Mouse (Mus musculus): Measurements from ENCODE around the gene Dusp18.
"Not testable (repeated sequence)": the region's sequence is repeated elsewhere in the genome, so short reads cannot be mapped to it uniquely, and the experiment has no call there.

The Dusp18 gene

DNA sequence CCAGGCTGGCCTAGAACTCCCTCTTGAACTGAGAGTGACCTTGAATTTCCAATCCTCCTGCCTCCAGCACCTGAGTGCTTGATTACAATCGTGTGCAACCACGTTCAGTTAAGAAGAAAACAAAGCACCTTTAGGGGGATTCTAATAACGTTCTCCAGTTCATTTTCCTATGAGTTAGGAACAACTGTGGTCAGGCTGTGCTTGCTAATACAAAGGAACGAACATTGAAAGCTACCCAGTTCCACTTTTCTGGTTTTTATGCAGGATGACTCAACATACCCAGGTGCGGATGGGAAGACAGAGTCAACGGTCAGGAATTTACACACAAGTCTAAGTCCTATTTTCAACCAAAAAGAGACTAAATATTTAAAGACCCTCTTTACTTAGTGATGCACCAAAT is 1.1 kb upstream of the Dusp18 start:
- no peak for DNase-seq (ENCODE audit: low spot score in 2 of 2)

DNA sequence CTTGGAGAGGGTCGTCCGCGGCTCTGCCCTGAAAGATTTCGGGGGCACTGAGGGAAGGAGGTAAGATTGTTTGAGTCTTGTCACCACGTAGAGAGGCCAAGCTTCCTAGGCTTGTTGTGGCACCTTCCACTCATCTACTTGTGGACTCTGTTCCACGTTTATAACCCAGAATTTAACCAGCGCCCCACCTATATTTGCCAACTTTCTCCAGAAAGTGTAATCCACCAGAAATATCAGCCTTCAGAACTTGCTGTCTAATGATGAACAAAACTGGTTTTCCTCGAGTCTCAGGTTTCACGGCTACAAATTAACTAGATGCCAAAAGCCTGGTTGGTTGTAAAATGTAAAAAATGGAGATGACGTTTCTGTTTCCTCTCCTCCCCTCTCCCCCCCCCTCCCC is 418 bp downstream of the Dusp18 start:
- no peak for DNase-seq (ENCODE audit: low spot score in 2 of 2)

DNA sequence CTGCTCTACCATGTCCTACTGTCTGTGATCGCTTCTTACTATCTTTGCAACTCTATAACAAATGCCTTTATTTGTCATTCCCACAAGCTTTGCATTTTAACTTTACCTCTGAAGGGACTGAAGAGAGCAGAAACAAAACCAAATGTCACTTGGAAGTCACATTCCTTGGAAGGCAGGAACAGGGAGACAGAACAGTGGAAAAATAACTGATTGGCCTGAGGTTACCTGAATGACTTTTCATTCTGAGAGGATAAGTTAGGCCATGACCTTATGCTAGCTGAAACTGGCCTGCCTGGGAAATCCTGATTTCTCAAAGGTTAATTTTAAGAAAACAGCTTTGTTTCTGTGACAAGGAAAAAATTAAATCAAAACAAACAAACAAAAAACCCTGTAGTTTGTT is 893 bp downstream of the Dusp18 start:
- DNase-seq (ENCODE audit: low spot score in 2 of 2): no peak

DNA sequence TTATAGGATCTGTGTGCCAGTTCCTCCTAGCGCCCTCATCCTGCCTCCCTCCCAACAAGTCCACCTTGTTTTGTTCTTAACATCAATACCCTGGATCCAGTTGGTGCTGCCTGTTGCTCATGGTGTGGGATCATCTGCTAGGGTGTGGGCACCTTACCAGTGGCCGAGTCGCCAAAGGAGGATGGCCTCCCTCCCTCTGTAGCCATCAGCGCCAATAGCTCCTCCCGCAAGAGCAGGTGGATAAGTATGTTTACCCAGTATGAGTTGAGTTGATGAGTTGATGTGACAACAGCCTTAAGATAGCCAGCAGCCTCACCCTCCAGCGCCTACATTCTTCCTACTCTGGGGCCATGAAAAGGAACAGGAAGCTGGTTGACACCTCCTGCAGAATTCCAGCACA is 5.3 kb downstream of the Dusp18 start:
- DNase-seq (ENCODE audit: low spot score in 2 of 2): no peak

DNA sequence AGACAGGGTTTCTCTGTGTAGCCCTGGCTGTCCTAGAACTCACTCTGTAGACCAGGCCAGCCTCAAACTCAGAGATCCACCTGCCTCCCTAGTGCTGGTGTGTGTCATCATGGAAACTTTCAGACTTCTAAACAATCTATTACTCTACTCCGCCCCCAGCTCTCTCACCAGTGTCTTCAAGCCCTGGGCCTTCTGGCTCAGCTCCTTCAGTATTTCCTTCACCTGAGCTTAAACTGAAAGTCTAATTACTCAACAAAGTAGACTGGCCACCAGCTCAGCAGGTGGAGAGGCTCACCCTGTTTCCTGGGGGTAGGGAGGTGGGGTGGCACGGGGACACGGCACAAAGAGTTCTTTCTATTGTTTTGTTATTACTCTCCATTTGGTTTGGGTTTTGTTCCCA is 7.5 kb downstream of the Dusp18 start:
- DNase-seq (ENCODE audit: low spot score in 2 of 2): no peak

DNA sequence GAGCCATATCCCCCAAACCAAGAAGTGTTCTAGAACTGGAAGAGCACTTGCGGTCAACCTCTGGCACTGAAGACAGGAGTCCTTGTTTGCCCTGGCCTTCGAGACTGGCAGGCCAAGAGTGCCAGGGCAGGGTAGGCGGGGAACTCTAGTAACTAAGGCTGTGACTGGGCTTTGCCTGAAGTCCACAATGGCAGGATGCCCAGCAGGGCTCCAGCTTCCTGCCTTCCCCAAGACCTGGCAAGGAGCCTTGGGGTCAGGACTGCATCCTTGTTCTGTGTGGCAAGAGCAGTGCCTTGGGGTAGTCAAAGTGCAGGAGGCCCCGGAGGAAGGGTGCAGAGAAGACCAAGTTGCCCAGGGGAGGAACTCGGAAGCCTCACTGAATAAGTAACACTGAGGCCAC is 8.0 kb downstream of the Dusp18 start:
- peak; percentile 53 to 60 for DNase-seq (ENCODE audit: low spot score in 2 of 2)

DNA sequence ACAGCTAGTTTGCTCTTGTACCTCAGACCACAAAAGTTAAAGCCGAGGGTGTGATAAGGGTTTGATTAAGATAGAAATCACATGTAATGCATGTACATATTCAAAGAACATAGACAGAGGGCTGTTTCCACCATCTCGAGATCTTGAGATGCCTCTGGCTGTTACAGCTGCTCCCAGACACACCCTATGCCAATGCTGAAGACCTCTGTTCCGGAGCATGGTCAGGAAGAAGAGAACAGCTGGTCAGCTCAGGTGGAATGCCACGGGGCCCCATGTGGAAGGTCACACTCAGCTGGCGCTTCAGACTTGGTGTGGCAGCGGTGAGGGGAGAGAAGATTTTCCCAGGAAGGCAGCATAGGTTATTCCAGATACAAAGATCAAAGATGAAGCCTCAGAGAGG is 9.6 kb downstream of the Dusp18 start:
- no peak for DNase-seq (ENCODE audit: low spot score in 2 of 2)

DNA sequence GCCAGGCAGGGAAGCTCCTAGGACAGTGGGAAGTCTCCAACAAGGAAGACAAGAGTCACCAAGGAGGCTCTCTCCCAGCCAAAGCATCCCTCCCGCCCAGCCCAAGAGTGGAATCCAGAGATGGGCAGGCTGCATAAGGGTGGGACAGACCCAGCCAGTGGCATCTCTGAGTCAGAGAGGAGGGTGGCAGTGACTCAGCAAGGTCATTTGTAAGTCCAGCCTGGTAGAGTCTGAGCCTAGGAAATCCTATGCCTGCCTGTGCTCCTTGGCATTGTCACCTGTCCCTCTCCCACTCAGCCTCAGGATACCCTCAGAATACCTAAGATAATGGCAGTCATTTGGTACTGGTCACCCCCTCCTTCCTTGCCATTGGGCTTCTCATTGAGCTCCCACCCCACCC is 10.4 kb downstream of the Dusp18 start:
- DNase-seq (ENCODE audit: low spot score in 2 of 2): no peak

DNA sequence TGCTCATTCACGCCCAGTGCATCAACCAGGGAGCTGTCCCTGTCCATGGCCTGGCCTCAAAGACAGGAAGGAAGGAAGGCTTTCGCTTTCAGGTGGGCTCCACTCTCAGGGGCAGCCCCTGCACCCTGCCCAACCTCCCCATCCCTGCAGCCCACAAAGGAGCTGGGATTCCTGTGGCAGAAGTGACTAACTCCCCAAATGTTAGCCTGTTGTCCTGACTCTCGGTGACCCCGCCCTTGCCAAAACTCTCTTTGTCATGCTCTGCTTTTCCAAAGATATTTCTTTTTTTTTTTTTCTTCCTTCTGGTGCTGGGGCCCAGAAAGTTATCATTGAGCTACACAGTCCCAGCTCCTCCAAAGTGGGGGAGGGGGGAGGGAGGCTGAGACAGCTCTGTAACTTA is 14.2 kb downstream of the Dusp18 start:
- DNase-seq (ENCODE audit: low spot score in 2 of 2): no peak

DNA sequence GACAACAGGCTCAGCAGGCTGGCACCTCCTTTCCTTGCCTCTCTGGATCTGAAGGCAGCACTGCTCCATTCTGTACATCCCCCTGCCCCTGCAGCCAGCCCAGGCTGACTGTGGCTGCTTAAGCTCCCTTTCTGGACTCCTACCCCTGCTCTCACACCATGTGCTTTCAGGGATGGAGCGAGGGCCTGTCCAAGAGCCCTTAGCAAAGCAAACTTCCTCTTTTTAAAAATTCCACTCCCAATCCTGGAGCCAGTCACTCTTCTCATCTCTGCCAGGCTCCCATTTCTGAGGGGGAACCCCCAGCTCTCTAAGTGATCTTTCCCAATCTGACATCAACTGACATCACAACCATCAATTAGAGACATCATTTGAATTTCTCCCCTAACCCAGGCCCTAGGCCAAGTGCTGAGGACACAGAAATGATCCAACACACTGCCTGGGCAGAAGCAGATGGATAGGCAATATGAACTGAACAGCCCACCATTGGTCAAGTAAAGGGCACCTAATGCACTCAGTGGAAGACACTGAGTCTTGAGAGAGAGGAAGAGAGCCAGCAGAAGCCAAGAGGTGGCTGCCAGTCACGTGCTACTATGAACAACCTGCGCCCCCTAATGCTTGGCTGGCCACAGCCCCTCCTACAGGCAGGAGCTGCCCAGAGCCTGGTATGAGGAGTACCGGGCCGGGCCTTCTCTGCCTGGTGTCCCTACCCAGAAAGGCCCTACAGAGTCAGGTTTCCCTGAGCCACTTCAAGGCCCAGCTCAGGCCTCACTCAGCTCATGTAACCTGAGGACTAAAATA is 15.7 kb downstream of the Dusp18 start:
- DNase-seq (ENCODE audit: low spot score in 2 of 2): peak in 1 of 2 experiments; percentile 28

DNA sequence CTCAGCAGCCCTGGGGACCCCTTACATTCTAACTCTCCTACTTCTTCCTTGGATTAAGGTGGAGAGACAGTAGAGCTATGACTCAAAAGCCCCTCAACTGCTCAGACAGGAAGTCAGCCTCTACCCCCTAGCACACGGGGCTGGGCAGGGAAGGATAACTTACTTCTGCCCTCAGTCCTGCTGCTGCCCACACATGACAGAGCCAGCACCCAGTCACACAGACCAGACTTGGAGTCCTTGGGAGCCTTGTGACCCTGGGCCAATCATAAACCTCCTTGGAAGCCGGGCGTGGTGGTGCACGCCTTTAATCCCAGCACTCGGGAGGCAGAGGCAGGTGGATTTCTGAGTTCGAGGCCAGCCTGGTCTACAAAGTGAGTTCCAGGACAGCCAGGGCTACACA is 16.4 kb downstream of the Dusp18 start:
- DNase-seq (ENCODE audit: low spot score in 2 of 2): not testable (repeated sequence)

DNA sequence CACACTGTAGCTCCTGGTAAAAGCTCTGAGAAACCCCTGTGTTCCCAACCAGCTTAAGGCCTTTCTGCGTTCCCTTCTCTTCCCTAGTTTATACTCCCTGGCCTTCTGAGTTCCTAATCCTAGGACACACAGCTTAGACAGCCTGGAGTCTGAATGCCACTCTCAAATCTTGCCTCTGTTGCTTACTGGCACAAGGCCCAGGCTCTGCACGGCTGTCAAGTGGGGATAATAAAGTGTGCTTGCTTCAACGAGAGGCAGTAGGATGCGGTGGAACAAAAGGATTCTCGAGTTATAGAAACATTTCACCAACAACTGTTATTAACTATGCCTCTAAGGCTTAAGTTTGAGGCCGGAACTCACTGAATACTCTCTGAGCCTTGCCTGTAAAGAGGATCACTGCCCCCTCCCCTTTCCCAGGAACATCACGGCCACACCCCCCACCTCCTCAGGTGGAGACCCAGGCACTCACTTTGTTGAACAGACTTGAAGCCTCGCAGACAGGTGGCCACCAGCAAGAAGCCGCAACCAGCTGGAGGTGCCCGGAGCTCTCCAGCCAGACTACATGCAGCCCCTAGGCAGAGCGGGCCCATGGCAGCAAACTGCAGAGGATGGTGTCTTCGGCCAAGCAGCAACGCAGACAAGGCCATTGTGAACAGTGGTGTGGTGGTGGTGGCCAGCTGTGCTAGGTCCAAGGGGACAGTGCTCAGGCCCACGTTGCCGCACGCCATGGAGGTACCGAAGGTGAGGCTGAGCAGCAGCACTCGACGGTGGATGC is 17.2 kb downstream of the Dusp18 start:
- DNase-seq (ENCODE audit: low spot score in 2 of 2): peak; percentile 52 to 57

DNA sequence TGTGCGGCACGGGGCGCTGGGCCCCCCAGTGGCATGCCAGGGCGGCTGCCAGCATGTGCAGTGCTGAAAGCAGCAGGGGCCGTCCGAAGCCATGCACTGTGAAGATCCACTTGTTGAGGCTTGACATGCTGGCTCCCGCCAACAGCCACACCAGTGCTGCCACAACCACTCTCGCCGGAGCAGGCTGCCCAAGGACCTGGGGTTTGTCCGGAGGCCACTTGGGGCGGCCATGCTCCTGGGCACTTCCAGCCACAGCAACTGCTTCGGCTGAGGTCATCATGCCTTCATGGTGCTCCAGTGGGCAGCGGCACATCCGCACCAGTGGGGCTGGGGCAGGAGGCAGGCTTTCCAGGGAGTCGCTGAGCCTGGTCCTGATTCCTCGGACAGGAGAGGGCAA is 17.8 kb downstream of the Dusp18 start:
- DNase-seq (ENCODE audit: low spot score in 2 of 2): peak in 1 of 2 experiments; percentile 53

DNA sequence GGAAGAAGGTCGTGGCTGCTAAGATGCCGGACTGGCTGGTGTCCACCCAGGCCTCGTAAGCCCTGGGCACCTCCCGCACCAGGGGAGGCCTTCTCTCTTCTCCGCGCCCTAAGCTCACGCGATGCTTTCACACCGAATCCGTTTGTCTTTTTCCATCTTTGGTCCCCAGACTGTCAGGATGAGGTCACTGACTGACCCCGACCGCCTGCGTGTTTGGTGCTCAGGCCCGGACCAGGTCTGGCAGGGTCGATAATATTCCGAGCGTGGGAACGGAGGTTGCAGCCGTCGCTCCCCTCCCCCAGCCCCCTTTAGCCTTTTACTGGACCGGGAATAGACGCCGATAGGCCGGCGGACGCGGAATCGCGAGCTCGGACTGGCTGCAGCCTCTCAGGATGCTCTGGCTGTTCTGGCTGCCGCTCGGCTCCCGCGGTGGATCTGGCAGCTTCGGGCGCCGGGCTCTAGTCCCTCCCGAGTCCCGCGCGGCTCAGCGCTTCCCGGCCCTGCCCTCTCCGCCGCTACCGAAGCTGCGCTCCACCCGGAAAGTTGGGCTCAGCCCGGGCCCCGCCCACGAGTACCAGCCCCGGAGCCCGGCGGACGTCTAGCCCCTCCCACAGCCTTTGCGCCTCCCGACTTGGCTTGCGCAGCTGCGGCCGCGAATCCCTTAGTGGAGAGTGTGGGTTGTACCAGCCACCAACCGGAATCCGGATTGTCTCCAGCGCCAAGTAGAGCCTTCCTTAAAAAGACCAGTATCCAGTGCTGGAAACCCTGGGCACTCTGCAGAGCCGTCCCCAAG is 18.5 kb downstream of the Dusp18 start:
- peak; percentile 92 to 95 for DNase-seq (ENCODE audit: low spot score in 2 of 2)

DNA sequence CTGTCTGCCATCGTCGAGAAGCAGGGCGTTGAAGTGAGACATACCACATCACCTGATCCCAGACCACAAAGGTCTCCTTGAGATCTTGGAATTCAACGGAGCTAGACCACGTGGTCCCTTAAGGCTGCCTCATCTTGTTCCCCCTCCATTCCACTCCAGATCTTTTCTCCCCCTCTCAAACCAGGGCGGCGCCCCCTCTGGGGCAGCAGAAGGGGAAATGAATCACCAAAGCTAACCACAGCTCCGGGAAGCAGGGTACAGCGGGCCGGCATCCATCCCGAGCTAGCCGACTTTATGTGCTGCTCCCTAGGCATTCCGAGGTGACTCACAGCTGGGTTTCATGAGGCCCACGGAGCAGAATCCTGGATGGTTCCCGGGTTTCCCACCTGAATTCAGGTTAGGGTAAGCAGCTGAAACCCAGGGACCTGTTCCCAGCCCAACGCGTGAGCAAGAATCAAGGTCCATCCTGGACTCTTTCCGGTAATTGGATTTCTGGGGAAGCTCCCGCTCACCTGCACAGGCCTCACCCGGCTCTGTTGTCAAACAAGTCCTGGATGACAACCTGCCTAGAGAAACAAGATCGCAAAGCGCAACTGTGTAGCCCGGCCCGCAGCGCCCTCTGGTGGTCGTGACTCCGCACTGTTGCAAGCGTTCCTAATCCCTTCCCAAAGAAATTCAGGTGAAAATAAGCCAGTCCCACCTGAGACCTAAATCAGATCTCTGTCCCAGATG is 19.2 kb downstream of the Dusp18 start, which contains the start of gene Slc35e4:
TSS of gene Slc35e4 (minus strand) at position 556 of the 732 bp plus-strand sequence.
- peak; percentile 86 to 88 for DNase-seq (ENCODE audit: low spot score in 2 of 2)

DNA sequence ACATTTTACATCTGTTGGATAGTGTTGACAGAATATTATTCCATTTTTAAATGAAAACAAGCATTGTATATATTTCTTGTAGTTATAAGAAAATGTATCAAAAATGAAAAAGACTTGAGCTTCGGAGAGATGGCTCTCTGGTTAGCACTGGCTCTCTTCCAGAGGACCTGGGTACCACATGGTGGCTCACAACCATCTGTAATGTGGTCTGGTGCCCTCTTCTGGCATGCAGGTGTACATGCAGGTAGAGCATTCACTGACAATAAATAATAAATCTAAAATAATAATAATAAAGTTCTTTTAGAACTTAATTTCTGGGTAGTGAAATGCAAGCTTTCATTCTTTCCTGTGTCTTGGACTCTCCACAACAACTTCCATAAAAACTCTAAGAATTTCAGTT is 23.7 kb downstream of the Dusp18 start:
- no peak for DNase-seq (ENCODE audit: low spot score in 2 of 2)

DNA sequence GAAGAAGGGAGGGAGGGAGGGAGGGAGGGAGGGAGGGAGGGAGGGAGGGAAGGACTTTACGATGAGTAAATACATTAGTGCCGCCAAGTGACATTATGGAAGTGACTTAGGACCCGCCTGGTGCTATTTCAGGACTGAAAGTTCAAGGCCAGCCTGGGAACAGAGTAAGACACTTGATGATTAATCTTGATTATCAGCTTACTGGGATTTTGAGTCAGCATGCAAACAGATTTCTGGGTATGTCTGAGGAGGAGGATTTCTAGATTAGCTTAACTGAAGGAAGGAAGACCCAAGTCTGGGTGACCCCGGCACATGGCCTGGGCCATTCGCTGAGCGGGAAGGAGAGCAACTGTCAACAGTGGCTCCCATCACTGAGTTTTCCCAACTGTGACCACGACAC is 25.4 kb downstream of the Dusp18 start:
- DNase-seq (ENCODE audit: low spot score in 2 of 2): no peak

DNA sequence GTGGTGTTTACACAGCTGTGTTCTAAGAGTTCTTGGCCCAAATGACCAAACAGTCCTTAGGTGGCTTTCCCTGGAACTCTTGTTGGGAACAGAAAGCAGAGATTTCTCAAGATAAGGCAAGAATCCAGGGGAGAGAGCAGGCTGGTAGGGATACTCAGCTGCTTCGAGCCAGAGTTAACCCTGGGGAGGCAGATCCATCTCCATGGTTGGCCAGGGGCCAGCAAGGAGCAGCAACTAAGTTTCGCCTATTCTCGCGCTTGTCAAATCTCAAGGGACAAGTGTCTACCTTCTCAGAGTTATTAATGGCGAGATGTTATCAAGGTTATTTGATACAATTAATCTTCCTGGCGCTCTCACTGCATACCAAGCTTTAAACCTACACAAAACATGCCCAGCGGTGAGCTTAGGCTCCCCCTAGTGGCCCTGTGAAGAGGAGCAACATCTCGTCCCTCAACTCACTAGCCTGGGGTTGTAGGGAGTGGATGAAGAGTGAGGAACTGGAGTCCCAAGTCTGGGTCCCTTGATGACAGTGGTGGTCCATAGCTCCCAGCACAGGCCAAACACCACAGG is 26.3 kb downstream of the Dusp18 start:
- DNase-seq (ENCODE audit: low spot score in 2 of 2): peak; percentile 69 to 73

DNA sequence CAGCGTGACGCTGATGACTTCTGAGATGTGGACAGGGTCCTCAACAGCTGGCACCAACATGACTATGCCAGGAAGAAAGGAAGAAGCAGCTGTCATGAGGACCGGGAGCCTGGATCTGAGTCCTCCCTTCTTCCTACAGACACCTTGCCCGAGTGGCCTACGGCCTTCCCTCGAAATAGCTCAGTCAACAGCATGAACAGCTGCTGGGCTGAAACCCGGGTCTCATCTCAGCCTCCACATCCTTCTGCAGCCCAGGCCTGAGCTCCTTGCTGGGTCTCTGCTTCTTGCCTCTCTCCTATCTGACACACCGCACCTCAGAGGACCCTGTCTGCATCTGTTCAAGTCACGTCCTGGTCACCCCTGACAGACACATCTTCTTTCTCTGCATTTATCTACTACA is 27.1 kb downstream of the Dusp18 start:
- DNase-seq (ENCODE audit: low spot score in 2 of 2): no peak

DNA sequence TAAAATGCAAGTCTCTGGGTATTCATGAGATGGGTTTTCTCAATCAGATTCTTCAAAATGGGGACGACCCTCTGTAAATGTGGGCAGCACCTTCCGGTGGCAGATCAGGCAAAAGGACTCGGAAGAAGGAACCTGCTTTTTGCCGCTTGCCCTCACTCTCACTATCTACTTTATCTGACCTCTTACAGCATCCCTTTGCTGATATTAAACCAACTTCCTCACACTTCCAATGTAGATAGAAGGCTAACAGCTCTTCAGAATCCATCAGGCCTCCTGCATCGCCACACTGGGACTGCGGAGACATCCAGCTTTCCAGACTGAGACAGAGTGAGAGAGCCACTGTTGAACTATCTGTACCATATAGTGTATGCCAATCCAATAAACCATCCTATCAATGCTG is 27.7 kb downstream of the Dusp18 start:
- DNase-seq (ENCODE audit: low spot score in 2 of 2): no peak

DNA sequence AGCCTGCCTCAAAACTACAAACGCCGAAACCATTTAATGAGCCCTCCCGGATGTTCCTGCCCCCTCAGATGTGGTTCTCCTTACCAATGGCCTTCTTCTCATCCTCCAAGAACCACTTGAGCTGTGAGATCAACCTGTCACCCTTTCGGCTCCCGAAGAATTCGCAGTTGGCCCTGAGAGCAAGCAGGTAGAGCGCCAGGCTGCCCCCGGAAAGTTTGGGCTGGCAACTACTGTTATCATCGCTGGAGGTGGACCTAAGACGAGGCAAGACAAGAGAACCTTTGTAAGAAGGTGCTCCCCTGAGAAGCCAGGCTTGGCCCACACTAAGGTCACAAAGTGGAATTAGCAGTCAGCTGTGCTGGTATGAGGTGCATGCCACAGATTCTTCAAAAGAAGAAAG is 30.9 kb downstream of the Dusp18 start:
- no peak for DNase-seq (ENCODE audit: low spot score in 2 of 2)

Measured in right cerebral cortex, adult 2 months (tissue).